Mouse (Mus musculus) layer of hippocampus, adult 8-10 months (tissue): ENCODE measurements around the gene Lpcat2. TPM values are rescaled to one million over a fixed set of nuclear protein-coding genes. Genes with fewer than 3 reads are reported as not detected.
A peak's percentile ranks its signal among the peaks of the same experiment; 100 is the strongest.
"Not testable (repeated sequence)": the region's sequence is repeated elsewhere in the genome, so short reads cannot be mapped to it uniquely, and the experiment has no call there.

Experiments used
- DNase-seq, 2 experiments: peaks; one replicate each; pipeline ENCODE4 v3.0.0; 2022; ENCODE audit warnings: low spot score in 2 of 2
- total RNA-seq, 4 experiments: library from RNA; stranded (reverse); gene quantifications; 2 replicates each; pipeline ENCODE4 v1.2.4; 2022

Lpcat2 gene
- total RNA-seq, 4 experiments from 2014 or later: 8.8 to 18.9 (median 13.6) TPM

GRCm38 (mm10) chr8:92853188-92853983, 1.8 kb upstream of the Lpcat2 start:
- no peak for DNase-seq

GRCm38 (mm10) chr8:92854673-92855072, 466 bp upstream of the Lpcat2 start:
- no peak for DNase-seq

GRCm38 (mm10) chr8:92856273-92856986, 1.3 kb downstream of the Lpcat2 start:
- no peak for DNase-seq

GRCm38 (mm10) chr8:92858475-92859182, 3.5 kb downstream of the Lpcat2 start:
- DNase-seq: no peak

- DNase-seq: no peak
These were observed 6.8 kb downstream of the Lpcat2 start for GRCm38 (mm10) chr8:92861977-92862376.

- DNase-seq: no peak
These were observed 15.1 kb downstream of the Lpcat2 start for GRCm38 (mm10) chr8:92870281-92870680.

- DNase-seq: no peak
These were observed 17.1 kb downstream of the Lpcat2 start for GRCm38 (mm10) chr8:92872063-92872759.

GRCm38 (mm10) chr8:92875795-92876194, 20.7 kb downstream of the Lpcat2 start:
- no peak for DNase-seq

- DNase-seq: no peak
These were observed 26.1 kb downstream of the Lpcat2 start for GRCm38 (mm10) chr8:92881247-92881646.

GRCm38 (mm10) chr8:92883771-92884170, 28.6 kb downstream of the Lpcat2 start:
- peak in 1 of 2 experiments; percentile 21 for DNase-seq

GRCm38 (mm10) chr8:92892216-92892615, 37.1 kb downstream of the Lpcat2 start:
- DNase-seq: not testable (repeated sequence)

GRCm38 (mm10) chr8:92893870-92894269, 38.7 kb downstream of the Lpcat2 start:
- no peak for DNase-seq

GRCm38 (mm10) chr8:92895053-92895452, 39.9 kb downstream of the Lpcat2 start:
- DNase-seq: no peak

GRCm38 (mm10) chr8:92896056-92896455, 40.9 kb downstream of the Lpcat2 start:
- DNase-seq: no peak

GRCm38 (mm10) chr8:92896611-92897010, 41.5 kb downstream of the Lpcat2 start:
- DNase-seq: no peak

- DNase-seq: no peak
These were observed 42.7 kb downstream of the Lpcat2 start for GRCm38 (mm10) chr8:92897794-92898193.

- DNase-seq: no peak
These were observed 44.5 kb downstream of the Lpcat2 start for GRCm38 (mm10) chr8:92899590-92899989.

GRCm38 (mm10) chr8:92901107-92901506, 46.0 kb downstream of the Lpcat2 start, which contains the start of gene Capns2:
Capns2 (plus strand) TSS chr8:92901407.
- no peak for DNase-seq

GRCm38 (mm10) chr8:92902981-92903380, 47.8 kb downstream of the Lpcat2 start:
- no peak for DNase-seq

- no peak for DNase-seq
These were observed 48.5 kb downstream of the Lpcat2 start for GRCm38 (mm10) chr8:92903488-92904135.

GRCm38 (mm10) chr8:92906553-92906952, 51.4 kb downstream of the Lpcat2 start:
- no peak for DNase-seq
